Mouse (Mus musculus) spleen, adult 12 weeks (tissue): ENCODE measurements around the gene Haus4.

ENCODE experiments used
- DNase-seq: peaks from one replicate; pipeline ENCODE4 v3.0.0; 2022; ENCODE audit warnings: low spot score

The Haus4 gene

DNA sequence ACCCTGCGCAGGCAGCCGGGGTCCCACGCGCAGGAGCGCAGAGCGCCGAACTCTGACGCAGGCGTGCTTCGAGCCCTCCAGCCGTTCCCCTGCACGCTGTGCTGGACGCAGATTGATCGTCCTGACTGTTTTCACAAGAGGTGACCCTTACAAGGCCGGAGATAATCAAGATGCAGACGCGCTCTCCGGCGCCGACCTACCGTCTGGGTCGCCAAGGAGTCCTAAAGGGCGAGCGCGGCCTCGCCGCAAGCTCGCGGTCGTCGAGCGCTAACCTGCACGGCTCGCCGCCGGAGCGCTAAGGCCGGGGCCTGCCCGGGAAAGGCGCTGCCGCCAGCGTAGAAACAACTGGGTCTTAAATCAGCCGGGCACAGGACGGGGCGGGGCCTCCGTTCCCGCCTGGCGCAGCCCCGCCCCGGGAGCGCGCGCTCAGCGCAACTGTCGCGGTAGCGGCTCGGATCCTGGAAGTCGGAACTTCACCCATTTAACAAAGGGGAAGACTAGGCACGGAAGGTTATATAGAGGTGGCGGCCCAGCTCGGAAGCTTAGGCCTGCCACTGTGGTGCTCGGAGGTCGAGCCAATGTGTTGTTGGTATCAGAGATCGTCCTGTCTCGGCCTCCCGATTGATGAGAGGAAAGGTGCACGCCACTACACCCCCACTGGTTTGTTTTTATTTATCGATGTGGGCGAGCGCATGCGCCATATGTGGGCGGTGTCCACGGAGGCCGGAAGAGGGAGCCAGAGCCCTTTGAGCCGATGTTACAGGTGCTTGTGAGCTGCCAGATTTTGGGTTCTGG, at the start of gene Haus4:
Gene Haus4 (minus strand): TSS at position 642 of the 795 bp plus-strand sequence.
- peak; percentile 87 for DNase-seq

DNA sequence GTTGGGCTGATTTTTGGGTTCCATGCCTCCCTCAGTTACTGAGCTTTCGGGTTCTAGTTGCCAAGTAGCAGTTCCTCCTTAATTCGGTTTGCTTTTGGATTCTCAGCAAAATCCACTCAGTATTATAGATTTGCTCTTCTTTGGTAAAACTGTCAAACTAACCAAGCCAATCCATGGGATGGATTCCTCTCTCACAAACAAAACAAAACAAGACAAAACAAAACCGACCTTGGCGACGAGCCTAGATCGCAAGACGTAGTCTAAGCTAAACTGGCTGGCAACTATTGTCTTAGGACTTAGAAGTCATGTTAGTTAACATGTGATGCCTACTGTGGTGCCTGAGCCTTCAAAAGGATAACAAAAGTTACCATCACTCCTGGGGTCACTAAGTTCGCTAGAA, 49.3 kb upstream of the Haus4 start:
- no peak for DNase-seq

DNA sequence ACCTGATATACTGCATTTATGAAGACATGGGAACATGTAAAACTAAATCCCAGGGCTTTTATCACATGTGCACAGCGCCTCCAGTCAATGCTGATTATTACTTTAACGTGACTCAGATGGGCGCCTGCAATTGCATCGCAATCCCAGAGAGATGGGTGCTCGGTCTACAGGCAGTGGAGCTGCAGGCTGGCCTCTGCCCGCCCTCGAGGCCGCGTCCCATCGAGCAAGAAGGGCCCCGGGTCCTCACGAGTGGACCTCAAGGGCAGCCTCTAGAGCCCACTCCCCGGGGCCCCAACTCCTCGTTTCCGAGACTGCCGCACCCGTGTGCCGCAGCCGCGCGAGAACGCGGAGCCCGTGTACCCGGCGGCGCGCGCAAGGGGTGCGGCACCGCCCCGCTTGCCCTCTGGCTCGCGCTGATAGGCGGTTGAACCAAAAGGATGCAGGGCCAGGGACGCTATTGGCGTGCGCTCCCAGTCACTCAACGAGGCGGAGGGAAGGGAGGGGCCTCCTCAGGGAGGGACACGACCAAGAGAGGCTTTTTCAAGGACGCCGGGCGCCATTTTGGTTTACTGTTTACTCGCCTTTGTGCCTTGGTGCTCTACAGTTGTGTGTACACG, 48.7 kb upstream of the Haus4 start:
- DNase-seq = peak; percentile 83

DNA sequence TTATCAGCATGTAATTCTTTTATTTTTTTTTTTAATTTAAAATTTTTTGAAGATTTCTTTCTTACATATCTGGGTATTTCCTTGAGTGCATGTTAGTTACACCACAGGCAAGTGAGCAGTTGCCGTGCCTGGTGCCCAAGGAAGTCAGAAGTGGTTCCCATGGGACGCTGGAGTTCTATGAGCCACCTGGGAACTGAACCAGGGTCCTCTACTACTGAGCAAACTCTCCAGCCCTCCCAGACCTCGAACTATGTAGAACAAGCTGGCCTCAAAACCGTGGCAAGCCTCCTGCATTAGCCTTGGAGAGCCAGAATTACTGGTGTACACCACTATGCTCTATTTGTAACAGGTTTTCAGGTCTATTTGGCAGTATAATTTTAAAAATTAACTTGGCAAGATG, 48.2 kb upstream of the Haus4 start:
- DNase-seq = no peak

DNA sequence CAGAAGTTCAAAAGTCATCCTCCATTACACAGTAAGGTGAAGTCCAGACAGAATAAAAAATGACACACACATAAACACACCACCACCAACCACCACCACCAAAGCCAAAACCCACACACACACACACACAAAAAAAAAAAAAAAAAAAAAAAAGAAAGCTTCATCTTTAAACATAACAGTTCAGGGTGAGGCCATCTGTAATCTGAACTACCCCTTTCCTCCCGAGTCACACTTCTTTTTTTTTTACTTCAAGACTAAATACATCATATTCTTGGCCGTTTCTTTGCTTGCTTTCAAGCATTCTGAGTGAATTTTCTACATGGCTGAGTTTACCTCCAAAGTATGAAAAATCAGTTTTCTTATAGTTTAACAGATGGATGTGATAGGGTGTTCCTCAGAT, 47.2 kb upstream of the Haus4 start:
- no peak for DNase-seq

DNA sequence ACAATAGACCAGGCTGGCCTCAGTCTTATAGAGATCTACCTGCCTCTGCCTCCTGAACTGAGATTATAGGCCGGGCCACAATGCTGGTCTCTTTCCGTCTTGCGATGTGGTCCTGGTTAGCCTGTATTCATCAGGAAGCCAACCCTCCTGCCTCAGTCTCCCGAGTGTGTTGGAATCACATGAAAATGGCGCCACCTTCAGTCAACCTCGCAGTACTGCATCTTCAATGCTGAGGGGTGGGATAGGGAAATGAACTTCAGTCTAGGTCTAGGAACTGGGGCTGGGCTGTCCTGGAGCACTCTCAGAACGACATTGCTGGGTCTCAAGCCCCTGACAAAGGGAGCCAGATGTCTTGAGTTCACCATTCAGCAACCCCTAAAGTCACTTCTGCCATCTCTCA, 42.7 kb upstream of the Haus4 start:
- no peak for DNase-seq

DNA sequence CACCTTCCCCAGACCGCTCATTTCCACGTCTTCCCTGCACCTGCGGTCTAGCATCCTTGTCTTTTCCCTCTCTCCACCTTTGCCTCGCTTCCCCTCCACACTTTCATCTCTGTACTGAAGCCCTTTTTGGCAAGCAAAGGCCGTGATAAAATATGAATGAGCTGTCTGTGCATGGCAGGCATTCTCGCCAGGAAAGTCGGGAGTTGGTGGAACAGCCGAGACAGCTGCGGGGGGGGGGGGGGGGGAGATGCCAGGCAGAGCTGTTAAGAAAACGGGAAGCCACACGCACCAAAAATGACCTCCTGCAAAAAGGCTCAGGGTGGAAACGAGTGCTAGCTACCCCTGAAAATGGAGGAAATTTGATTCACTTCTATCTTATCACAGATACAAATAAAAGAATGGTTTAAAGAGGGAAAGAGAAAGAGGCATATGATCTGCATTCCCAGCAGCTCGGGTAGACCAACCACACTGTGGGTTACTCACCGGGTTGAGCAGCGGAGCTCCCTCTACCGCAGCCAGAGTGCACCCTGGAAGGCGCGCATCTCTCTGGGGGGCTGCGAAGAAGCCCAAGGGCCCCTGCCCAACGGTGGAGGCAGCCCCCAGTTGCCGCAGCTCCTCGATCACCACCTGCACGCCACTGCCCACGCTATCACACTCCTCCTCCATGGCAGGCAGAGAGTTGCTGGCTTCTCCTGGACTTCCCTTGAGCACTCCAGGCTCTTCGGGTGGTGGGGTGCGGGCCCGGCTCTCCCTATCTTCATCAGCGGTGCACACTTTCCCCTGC, 40.4 kb upstream of the Haus4 start:
- DNase-seq = no peak

DNA sequence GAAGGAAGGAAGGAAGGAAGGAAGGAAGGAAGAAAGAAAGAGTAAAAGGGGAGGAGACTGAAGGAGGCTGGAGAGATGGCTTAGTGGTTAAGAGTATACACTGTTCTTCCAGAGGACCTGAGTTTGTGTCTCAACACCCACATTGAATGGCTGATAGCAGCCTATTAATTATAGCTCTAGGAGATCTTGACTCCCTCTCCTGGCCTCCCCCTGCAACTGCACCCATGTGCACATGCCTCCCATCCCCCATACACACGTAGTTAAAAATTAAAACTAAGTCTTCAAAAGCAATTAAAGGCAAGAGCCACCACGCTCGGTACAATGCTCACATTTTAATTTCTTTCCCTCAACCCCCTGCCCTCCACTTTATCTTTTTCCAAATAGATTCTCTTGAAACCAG, 39.6 kb upstream of the Haus4 start:
- no peak for DNase-seq

DNA sequence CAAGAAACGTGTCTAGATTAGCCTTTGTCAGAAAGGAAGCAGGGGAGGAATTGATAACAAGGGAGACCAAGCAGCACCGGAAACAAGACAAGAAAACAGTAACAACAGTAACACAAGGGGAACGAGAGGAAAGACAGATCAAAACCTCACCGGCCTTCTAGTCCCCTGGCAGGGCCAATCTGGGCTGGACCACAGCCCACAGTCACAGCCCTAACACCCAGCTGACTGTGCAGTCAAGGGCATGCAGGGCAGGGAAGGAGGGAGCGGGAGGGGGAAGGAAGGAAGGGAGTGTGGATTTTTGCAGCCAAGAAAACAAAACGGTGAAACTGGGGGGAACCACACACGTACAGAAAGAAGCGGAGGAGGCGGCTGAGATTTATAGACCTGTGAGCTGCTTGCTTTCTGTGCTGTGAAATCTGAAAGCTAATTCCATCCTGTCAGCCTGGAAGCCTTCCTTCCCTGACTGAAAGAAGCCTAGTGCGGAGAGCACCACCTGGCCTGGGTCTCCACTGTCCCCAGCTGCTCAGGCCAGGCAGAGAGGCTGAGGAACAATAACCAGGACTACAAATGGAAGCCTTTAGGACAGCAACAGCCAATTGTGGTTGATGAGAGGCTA, 38.0 kb upstream of the Haus4 start:
- DNase-seq = no peak

DNA sequence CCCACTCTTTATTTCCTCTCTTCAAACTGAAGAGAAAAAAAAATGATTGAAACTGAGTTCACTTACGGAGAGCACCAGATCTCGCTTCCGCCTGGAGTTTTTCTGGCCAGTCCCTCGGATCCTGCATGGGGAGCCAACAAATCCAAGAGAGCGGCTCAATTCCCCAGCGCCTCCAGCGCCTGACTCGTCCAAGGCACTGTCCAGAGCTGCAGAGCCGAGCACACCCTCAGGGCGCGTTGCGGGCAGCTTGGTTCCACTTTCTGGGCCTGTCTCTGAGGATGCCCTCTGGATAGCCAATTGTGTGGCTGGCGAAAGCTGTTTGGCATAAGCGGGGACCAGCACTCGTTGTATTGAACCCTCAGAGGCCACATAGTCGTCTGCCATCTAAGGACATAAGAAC, 36.6 kb upstream of the Haus4 start:
- no peak for DNase-seq

DNA sequence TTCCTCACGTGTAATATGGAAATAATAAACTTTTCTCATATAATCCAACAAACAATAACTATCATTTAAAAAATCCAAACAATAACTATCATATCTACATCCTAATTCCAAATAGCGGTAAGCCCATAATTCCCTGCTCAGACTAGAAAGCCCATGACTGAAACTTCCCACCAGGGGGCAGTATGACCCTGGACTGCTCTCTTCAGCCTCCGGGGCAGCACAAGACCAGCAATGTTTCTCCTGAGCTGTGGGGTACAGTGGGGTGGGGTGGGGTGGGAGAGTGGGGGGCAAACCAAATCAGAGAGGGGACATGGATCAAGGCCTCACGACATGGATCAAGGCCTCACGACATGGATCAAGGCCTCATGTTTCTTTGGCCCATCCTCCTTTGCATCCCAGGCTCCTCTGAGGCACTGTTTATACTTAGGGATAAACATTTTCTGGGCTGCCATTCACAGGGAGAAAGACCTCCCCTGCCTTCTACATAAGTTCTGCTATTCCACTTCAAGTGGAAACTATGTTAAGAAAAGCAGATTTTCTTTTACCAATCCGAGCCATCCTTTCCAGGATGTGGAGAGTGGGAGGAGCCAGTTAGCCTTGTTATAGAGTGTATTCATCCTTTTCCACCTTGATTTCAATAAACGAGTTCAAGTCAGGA, 29.4 kb upstream of the Haus4 start:
- DNase-seq = no peak

DNA sequence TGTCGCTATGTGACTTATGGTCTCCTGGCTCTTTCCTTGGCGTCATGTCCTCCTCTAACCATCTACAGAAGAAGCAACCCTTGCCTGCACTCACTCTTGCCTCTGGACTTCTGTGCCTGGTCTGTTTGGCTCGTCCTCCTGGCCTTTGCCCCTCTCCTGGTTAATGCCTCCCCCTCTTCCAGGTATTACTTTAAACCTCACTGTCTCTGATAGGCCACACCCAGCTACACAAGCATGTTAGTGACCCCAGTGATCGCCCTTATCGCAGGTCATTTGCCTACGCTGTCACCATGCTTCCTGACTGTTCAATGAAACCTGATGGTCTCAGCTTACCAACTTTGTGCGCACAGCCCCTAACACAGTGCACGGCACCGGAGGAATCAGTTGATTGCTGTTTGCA, 28.1 kb upstream of the Haus4 start:
- DNase-seq = no peak

DNA sequence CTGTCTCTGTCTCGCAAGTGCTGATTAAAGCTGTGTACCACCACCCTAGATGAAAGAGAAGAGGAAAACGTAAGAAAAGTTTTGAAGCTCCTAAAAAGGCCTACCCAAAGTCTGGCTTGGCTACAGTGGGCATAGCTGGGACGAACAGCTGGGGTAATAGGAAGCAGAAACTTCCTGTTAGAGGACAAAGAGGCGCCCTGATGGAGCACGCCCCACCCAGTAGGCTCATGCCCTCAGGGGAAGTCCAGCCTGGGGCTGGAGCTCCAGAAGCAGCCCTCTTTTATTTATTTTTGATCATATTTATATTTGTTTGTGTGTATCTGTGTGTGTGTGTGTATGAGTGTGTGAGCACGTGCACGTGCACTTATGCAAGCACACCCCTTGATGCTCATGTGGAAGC, 25.2 kb upstream of the Haus4 start:
- DNase-seq = no peak

DNA sequence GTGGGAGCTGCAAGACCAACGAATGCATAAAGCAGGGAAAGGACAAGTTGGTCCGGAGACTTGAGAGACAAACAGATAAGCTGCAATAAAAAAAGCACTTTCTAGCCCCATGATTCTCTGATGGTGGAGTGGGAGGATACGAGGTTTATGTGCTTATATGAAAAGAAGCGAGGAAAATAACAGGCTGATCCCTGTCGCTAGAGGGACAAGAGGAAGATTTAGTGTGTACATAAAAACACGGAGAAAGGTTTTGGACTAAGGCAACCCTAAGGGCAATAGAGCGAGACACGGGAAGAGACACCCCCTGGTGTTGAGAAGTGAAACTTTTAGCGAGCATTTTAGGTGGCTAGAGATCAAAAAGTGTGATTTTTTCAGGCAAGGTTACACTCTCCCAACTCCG, 23.6 kb upstream of the Haus4 start:
- DNase-seq = no peak

DNA sequence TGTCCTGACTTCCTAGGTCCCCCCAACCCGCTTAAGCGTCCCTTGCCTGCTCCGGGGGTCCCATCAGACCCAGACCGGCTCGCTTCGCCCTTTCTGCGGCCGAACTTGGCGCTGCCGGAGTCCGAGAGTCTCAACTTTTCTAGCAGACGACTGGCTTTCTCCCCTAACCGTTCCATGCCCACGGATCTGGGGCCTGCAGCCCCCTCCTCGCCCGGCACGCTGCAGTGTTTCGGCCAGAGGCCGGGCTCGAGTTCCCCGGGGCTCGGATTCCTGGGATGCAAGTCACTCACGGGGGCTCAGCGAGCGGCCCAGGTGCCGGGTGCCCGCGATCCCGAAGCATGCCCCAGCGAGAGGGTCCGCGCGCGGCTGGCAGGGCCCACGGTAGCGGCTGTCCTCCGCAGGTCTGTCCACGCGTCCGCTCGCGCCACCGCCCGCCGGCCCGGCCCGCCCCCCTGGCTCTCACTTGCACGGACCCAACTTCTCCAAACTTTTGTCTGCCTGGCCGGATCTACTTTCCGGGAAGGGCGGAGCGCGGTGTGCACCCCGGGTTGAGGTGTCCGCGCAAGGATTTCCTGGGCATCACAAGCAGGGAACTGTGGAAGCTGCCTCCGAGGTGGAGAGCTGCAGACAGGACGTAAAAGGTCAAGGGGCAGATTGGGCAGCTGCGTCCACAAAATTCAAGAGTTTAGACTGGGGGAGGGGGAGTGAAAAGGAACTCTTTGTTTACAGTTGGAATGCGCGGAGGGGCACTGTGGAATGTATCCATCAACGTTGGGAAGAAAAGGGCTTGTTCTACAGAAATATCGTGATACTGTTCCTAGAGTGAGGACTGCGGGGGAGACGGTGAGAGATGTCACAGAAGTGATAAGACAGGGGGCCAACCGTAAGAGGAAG, 22.9 kb upstream of the Haus4 start, which contains the start of gene Ajuba:
Gene Ajuba (minus strand): TSS at position 470 of the 894 bp plus-strand sequence.
- DNase-seq = no peak

DNA sequence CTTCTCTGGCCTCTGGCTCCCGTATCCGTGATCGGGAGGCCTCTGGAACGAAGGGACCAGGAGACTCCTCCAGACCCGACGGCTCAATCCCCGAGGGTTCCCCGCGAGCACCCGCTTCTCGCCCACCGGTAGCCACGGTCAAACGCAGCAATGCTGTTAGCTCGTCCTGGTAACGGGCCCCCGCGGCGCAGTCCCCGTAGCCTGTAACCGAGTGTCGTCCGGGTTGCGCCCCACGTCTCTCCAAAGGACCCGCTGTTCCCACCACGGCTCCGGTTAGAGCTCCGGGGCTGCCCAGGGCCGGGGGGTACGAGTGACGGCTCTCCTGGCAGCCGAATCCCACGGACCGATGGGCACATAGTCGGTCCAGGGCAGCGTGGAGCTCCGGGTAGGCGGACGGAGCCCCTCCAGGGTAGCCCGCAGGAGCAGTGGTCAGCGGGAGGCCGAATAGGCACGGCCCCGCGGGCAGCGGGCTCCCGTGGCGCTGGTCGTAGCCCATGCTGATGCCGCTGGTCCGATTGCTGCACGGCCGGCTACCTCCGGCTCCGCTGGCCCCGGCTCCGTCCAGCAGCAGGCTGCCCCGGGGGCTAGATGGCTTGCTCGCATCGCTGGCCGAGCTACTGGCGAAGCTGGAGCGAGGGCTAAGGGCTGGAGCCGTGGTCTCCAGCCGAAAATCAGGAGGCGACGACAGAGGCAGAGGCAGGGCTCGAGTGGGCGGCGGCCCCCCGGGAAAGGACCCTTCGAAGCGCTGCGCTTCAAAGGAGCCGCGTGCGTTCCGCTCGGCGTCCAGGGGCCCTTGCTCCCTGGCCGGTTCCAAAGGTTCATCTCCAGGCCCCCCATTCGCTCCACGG, 22.0 kb upstream of the Haus4 start:
- no peak for DNase-seq

DNA sequence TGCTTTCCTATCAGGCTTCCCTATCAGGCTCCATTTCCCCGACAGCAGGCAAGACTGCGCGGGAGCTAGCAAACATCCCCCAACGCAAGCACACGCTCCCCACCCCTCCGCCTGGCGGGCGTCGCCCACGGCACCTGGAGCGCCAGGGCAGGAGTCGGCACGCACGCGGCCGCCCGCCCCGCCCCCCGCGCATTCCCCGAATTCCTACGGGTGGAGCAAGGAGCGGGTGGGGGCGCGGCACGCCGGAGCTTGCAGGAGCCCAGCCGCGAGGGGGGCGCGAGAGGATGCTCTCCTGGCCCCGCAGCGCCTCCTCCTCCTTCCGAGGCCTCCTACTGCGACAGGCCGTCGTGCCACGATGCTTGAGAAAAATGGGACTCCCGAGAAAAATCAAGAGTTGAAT, 21.2 kb upstream of the Haus4 start:
- DNase-seq = no peak

DNA sequence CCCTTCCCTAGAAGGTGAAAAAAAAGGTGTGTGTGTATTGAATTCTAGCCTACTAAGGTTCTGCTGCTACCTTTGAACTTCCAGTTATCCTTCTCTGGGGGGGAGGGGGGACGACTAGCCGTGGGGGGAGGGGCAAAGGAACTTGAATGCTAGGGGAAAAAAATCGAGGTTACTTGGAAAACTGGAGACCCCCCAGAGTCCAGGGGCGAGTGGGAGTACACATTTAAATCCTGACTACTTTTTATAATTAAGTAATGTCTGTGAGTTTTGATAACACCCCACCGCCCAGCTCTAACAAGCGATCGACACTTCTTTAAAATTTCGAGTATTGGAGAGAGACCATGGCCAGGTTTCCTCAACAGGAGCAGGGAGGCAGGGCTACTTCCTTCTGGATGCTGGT, 20.6 kb upstream of the Haus4 start:
- no peak for DNase-seq

DNA sequence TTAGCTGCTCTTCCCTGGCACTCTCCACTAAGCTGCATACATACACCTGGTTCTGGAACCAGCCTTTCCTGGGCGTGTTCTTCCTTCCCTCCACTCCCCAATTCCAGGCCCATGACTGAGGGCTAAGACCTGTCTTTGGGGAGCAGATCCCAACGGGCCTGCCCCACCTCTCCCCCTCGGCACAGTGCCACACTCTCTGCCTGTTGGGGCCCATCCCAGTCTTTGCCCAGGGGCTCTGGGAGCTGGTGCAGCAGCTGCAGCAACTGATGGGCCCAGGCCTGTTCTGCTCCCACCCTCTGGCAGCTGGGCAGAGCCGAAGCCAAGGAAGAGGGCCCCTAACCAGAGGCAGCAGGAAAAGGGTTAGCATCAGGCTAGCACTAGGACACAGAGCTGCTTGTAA, 19.8 kb upstream of the Haus4 start:
- DNase-seq = no peak
